Mouse (Mus musculus) hindbrain, embryonic 16.5 days (tissue): ENCODE measurements around the gene Cdc42bpg. TPM values are rescaled to one million over a fixed set of nuclear protein-coding genes. Genes with fewer than 3 reads are reported as not detected.

Experiments
- ATAC-seq: fragments of 200-750 bp; cut with Nextera tagmentation; 2 replicates; pipeline ENCODE4 v1.8.0; 2017; ENCODE audit warnings: moderate TSS enrichment, moderate library complexity
- H3K27ac ChIP-seq: fragments of 300-500 bp; sonication (generic); 2 replicates; pipeline ENCODE4 v1.5.1; 2014; ENCODE audit warnings: low read depth, mild to moderate bottlenecking, control low read depth, low read length, moderate library complexity
- H3K27me3 ChIP-seq: fragments of 300-500 bp; sonication (generic); replicated peaks from 2 replicates; pipeline ENCODE4 v1.6.1; 2014; ENCODE audit warnings: low read length; ENCODE audit not compliant: control insufficient read depth, insufficient read depth
- H3K36me3 ChIP-seq: fragments of 300-500 bp; sonication (generic); 2 replicates; pipeline ENCODE4 v1.6.1; 2014; ENCODE audit warnings: mild to moderate bottlenecking, low read length, moderate library complexity, mixed read lengths; ENCODE audit not compliant: control insufficient read depth, insufficient read depth
- H3K4me1 ChIP-seq: fragments of 300-500 bp; sonication (generic); 2 replicates; pipeline ENCODE4 v1.6.1; 2014; ENCODE audit warnings: low read depth, low read length; ENCODE audit not compliant: control insufficient read depth, insufficient read depth
- H3K4me2 ChIP-seq: fragments of 300-500 bp; sonication (generic); 2 replicates; pipeline ENCODE4 v1.6.1; 2014; ENCODE audit warnings: mild to moderate bottlenecking, low read length, control low read depth, moderate library complexity
- H3K4me3 ChIP-seq: fragments of 300-500 bp; sonication (generic); 2 replicates; pipeline ENCODE4 v1.5.1; 2014; ENCODE audit warnings: mild to moderate bottlenecking, low read length, control low read depth, moderate library complexity
- H3K9ac ChIP-seq: fragments of 300-500 bp; sonication (generic); 2 replicates; pipeline ENCODE4 v1.6.1; 2014; ENCODE audit warnings: low read depth, mild to moderate bottlenecking, control low read depth, low read length, moderate library complexity
- H3K9me3 ChIP-seq: fragments of 300-500 bp; sonication (generic); 2 replicates; pipeline ENCODE4 v1.6.1; 2014; ENCODE audit warnings: mild to moderate bottlenecking, low read length, moderate library complexity; ENCODE audit not compliant: control insufficient read depth
- WGBS: fragments of 180-500 bp; shearing (Covaris S2); extraction: QIAGEN DNeasy Blood & Tissue Kit; methylation state at CpG from one replicate; pipeline ENCODE4 v1.1.7; 2014; 5-methylcytosine and 5-hydroxymethylcytosine counted together
- polyA plus RNA-seq: library from polyadenylated mRNA; unstranded; fragments of >200 nt; fragmentation: Nextera tagmentation; extraction: Ambion mirVana; gene quantifications from 2 replicates; pipeline ENCODE4 v1.2.1, GENCODE M21; 2015

Cdc42bpg gene
- polyA plus RNA-seq, 1 experiment from 2014 or later = 0.31 TPM

- Histone ChIP-seq H3K36me3 (peaks cover 23% of the 10 kb centered on the region), H3K27me3 (no peaks in the 10 kb centered on the region), H3K9ac (0 out of 2 replicates have a peak overlapping the region, but pooled peaks have one; percentile 3), H3K4me1 (peaks cover 4% of the 10 kb centered on the region; the same call in 1 of the 2 replicates), H3K4me2 (no peak overlapping the region), H3K27ac (peak overlapping the region; percentile 41; the same call in 1 of the 2 replicates), H3K4me3 (no peak overlapping the region), H3K9me3 (no peaks in the 10 kb centered on the region)
- 55% methylated on average over 7 of the region's 7 CpGs for whole genome bisulfite sequencing
- ATAC-seq = no peak
These were observed 5.8 kb upstream of the Cdc42bpg start for GRCm38 (mm10) chr19:6300402-6300841.

GRCm38 (mm10) chr19:6302114-6302513 lies 4.1 kb upstream of the Cdc42bpg start:
- Histone ChIP-seq H3K9ac (no peak overlapping the region), H3K27ac (0 out of 2 replicates have a peak overlapping the region, but pooled peaks have one; percentile 6), H3K4me2 (no peak overlapping the region), H3K36me3 (peaks cover 16% of the 10 kb centered on the region), H3K4me1 (peaks cover 9% of the 10 kb centered on the region; the same call in 1 of the 2 replicates), H3K27me3 (no peaks in the 10 kb centered on the region), H3K4me3 (no peak overlapping the region), H3K9me3 (no peaks in the 10 kb centered on the region)
- WGBS = 92% methylated on average over 5 of the region's 5 CpGs
- no peak for ATAC-seq

GRCm38 (mm10) chr19:6302522-6302921 lies 3.7 kb upstream of the Cdc42bpg start:
- Histone ChIP-seq H3K36me3 (peaks cover 14% of the 10 kb centered on the region), H3K27ac (0 out of 2 replicates have a peak overlapping the region, but pooled peaks have one; percentile 6), H3K4me1 (peaks cover 10% of the 10 kb centered on the region; the same call in 1 of the 2 replicates), H3K9me3 (no peaks in the 10 kb centered on the region), H3K4me2 (no peak overlapping the region), H3K4me3 (no peak overlapping the region), H3K27me3 (no peaks in the 10 kb centered on the region), H3K9ac (no peak overlapping the region)
- ATAC-seq = peak; percentile 30; the same call in 1 of the 2 replicates
- 42% methylated on average over 4 of the region's 4 CpGs for WGBS

- Histone ChIP-seq H3K4me1 (peaks cover 10% of the 10 kb centered on the region; the same call in 1 of the 2 replicates), H3K36me3 (peaks cover 3% of the 10 kb centered on the region; the same call in 1 of the 2 replicates), H3K27me3 (no peaks in the 10 kb centered on the region), H3K4me3 (no peak overlapping the region), H3K4me2 (no peak overlapping the region), H3K9ac (no peak overlapping the region), H3K27ac (no peak overlapping the region), H3K9me3 (no peaks in the 10 kb centered on the region)
- no peak for ATAC-seq
- WGBS = 84% methylated on average over 6 of the region's 6 CpGs
These were observed 2.4 kb upstream of the Cdc42bpg start for GRCm38 (mm10) chr19:6303831-6304230.

GRCm38 (mm10) chr19:6304787-6305516 lies 1.3 kb upstream of the Cdc42bpg start:
- Histone ChIP-seq H3K9me3 (no peaks in the 10 kb centered on the region), H3K36me3 (no peaks in the 10 kb centered on the region; the same call in 1 of the 2 replicates), H3K4me3 (no peak overlapping the region), H3K27me3 (no peaks in the 10 kb centered on the region), H3K4me2 (no peak overlapping the region), H3K4me1 (peaks cover 7% of the 10 kb centered on the region; the same call in 1 of the 2 replicates), H3K27ac (no peak overlapping the region), H3K9ac (0 out of 2 replicates have a peak overlapping the region, but pooled peaks have one; percentile 14)
- WGBS = 31% methylated on average over 5 of the region's 5 CpGs
- ATAC-seq = 0 out of 2 replicates have a peak, but pooled peaks have one; percentile 65

GRCm38 (mm10) chr19:6305517-6306115 lies 640 bp upstream of the Cdc42bpg start:
- Histone ChIP-seq H3K9ac (peak overlapping the region; percentile 58), H3K9me3 (no peaks in the 10 kb centered on the region), H3K4me3 (peak overlapping the region; percentile 55), H3K36me3 (no peaks in the 10 kb centered on the region; the same call in 1 of the 2 replicates), H3K4me1 (peaks cover 6% of the 10 kb centered on the region; the same call in 1 of the 2 replicates), H3K27me3 (no peaks in the 10 kb centered on the region), H3K4me2 (peak overlapping the region; percentile 65), H3K27ac (no peak overlapping the region)
- ATAC-seq = no peak
- WGBS = 55% methylated on average over 8 of the region's 8 CpGs

GRCm38 (mm10) chr19:6306586-6306985 lies 330 bp downstream of the Cdc42bpg start:
- peak; percentile 43 for ATAC-seq
- WGBS = 0% methylated on average over 23 of the region's 34 CpGs
- peaks cover 6% of the 10 kb centered on the region; the same call in 1 of the 2 replicates for H3K4me1 ChIP-seq
- peak overlapping the region; percentile 58 for H3K9ac ChIP-seq
- H3K4me2 ChIP-seq = peak overlapping the region; percentile 65
- H3K36me3 ChIP-seq = no peaks in the 10 kb centered on the region
- peak overlapping the region; percentile 14; the same call in 1 of the 2 replicates for H3K27ac ChIP-seq
- no peaks in the 10 kb centered on the region for H3K9me3 ChIP-seq
- peak overlapping the region; percentile 55 for H3K4me3 ChIP-seq
- no peaks in the 10 kb centered on the region for H3K27me3 ChIP-seq

- no peak overlapping the region for H3K9ac ChIP-seq
- 86% methylated on average over 9 of the region's 9 CpGs for WGBS
- no peak overlapping the region for H3K27ac ChIP-seq
- H3K36me3 ChIP-seq = no peaks in the 10 kb centered on the region
- ATAC-seq = no peak
- no peaks in the 10 kb centered on the region for H3K27me3 ChIP-seq
- peaks cover 6% of the 10 kb centered on the region; the same call in 1 of the 2 replicates for H3K4me1 ChIP-seq
- H3K4me2 ChIP-seq = no peak overlapping the region
- H3K4me3 ChIP-seq = no peak overlapping the region
- no peaks in the 10 kb centered on the region for H3K9me3 ChIP-seq
These were observed 1.7 kb downstream of the Cdc42bpg start for GRCm38 (mm10) chr19:6307733-6308531.
